Mouse (Mus musculus) megakaryocyte-erythroid progenitor cell, adult 5 weeks (primary cell): ENCODE results near the gene Spata31. TPM values are rescaled to one million over a fixed set of nuclear protein-coding genes. Genes with fewer than 3 reads are reported as not detected.

Experiments
- polyA plus RNA-seq: library from polyadenylated mRNA; stranded (reverse); fragments of >175 nt; gene quantifications from 2 replicates; pipeline ENCODE4 v1.2.3, GENCODE M21; 2012

Spata31 gene
- not detected in 2 replicates for polyA plus RNA-seq

GRCm38 (mm10) chr13:64917191-64917590 lies at the start of gene Spata31:
Spata31 (plus strand) TSS chr13:64917406.

GRCm38 (mm10) chr13:64903585-64904208 lies 13.5 kb upstream of the Spata31 start, which contains the start of gene Cntnap3:
Cntnap3 (minus strand) TSS chr13:64903955.

Other genes starting within 250 kb of the Spata31 start
- not detected in 2 replicates for gene Cntnap3, start 13.5 kb upstream of the Spata31 start, polyA plus RNA-seq
- not detected in 2 replicates for gene Spata31d1c, start 115.7 kb downstream of the Spata31 start, polyA plus RNA-seq
- not detected in 2 replicates for gene Prss47, start 135.4 kb downstream of the Spata31 start, polyA plus RNA-seq
- 13.6 and 19.3 TPM in 2 replicates for gene Mfsd14b, start 195.6 kb downstream of the Spata31 start, polyA plus RNA-seq
- gene Olfr465-ps1, start 220.7 kb downstream of the Spata31 start, polyA plus RNA-seq: not detected in 2 replicates
- gene Olfr466, start 232.8 kb downstream of the Spata31 start, polyA plus RNA-seq: not detected in 2 replicates